Mouse (Mus musculus) testis, adult 2 months (tissue): ENCODE measurements around the gene Arf3.

Source experiments
- CTCF ChIP-seq: fragments of 200-500 bp; IDR thresholded peaks from 2 replicates; pipeline ENCODE4 v1.5.1; 2012; ENCODE audit warnings: low read depth, mild to moderate bottlenecking, inconsistent platforms, low read length, moderate library complexity; ENCODE audit not compliant: control insufficient read depth, insufficient read depth, insufficient replicate concordance
- POLR2A ChIP-seq: fragments of 200-500 bp; IDR thresholded peaks from 2 replicates; pipeline ENCODE4 v1.6.1; 2012; ENCODE audit warnings: low read depth, mild to moderate bottlenecking, inconsistent platforms, low read length, moderate library complexity; ENCODE audit not compliant: control insufficient read depth

- no peak for TF ChIP-seq CTCF
- TF ChIP-seq POLR2A, result no peak
Measured at GRCm38 (mm10) chr15:98775533-98775932, 12.5 kb upstream of the Arf3 start.
